Mouse (Mus musculus) spleen, postnatal 14 days (tissue): Measurements from ENCODE around the gene Acot7.

Source experiments
- DNase-seq, 2 experiments: peaks; one replicate each; pipeline ENCODE4 v3.0.0; 2021 to 2022; ENCODE audit warnings: low spot score in 2 of 2

Gene Acot7

DNA sequence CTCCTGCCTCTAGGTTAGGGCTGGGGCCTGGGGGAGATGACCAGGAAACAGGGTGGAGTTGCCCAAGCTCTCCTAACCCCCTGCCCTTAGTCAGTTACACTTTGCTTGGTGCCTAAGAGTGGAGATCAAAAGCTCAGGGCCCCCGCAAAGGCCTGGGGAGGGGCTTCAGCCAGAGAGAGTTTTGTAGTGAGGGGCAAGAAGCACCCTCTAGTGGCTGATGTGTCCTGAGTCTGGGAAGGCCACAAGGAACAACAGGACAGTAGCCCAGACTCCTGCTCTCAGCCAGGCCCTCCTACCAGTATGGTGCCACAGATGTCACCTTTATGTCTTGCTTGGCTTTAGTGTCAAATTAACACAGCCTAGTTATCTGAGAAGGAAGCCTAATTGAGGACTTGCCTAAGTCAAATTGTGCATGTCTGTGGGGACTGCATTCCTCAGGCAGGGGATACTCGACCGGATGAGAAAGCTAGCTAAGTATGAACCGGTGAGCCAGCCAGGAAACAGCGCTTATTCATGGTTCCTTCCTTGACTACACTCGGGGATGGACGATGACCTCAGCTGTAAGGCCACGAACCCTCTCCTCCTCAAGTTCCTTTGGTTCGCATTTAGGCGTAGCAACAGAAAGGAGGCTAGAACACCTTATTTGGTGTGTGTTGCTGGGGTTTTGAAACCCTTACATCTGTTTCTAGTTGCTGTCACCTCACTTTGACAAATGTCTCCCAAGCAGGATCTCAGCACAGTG lies 116.4 kb downstream of the Acot7 start:
- no peak for DNase-seq

DNA sequence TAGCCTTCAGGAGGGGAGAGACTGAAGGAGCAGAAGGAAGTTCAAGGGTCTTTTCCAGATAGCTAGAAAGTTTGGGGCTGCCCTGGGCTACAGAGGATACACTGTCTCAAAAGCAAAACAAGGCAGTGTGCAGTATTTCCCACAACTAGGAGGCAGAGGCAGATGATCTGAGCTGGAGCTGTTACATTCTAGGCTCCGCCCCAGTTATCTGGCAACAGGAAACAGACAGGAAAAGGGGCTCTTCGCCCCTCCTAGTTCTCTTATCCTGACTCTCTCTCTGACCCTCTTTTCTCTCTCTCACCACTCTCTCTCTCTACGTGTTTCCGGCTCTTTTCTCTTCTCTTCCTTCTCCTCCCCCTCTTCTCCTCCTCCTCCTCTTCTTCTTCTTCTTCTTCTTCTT lies 118.0 kb downstream of the Acot7 start:
- DNase-seq, result no peak

DNA sequence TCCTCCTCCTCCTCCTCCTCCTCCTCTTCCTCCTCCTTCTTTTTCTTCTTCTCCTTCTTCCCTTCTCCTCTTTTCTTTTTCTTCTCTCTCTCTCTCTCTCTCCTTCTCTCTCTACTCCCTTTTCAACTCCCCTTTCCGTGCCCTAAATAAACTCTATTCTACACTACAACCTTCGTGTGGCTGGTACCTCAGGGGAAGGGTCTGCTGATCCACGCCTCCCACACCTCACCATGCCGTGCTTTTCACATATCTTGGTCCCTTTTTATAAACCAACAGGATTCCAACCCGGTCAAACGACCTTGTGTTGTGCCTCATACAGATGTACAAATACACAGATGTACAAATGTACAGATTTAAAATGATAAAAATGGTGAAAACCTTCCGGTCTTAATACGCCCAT lies 118.4 kb downstream of the Acot7 start:
- no peak for DNase-seq

DNA sequence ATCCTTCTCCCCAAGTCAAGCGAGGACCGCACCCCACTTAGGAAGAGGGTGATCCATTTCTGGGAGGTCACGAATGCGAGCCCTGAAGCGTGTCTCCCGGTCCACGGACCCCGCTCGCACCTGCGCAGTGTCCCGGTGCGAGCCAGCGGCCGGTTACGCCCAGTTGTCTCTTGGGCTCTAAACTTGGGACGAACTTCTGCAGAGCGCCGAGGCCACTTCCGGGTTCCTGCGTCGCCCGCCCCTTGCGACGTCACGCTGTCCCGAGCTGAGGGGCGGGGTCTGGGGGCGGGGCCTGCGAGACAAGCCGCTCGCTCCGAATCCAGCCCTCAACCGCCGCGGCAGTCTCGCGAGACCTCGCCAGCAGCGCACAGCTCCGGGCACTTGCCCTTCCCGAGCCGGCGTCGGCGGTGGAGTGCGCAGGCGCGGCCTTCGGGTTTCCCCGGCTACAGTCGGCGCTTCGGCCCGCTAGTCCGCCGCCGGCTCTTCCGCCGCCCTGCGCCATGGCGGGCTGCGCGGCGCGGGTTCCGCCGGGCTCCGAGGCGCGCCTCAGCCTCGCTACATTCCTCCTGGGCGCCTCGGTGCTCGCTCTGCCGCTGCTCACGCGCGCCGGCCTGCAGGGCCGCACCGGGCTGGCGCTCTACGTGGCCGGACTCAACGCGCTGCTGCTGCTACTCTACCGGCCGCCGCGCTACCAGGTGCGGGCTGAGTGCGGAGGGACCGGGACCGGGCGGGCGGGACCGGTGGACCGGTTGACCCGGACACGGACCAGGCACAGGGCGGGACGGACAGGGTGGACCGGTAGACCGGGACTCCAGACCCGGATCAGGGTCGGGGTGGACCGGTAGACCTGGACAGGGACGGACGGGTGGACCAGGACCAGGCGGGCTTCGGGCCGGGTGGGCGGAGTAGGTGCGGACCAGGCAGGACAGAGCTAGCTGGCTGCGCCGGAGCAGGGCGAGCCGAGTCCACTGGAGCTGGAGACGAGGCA lies 119.2 kb downstream of the Acot7 start, which contains the start of gene Icmt:
Icmt (plus strand) TSS at position 354 of the 988 bp plus-strand sequence.
- DNase-seq, result peak; percentile 99 to 100

DNA sequence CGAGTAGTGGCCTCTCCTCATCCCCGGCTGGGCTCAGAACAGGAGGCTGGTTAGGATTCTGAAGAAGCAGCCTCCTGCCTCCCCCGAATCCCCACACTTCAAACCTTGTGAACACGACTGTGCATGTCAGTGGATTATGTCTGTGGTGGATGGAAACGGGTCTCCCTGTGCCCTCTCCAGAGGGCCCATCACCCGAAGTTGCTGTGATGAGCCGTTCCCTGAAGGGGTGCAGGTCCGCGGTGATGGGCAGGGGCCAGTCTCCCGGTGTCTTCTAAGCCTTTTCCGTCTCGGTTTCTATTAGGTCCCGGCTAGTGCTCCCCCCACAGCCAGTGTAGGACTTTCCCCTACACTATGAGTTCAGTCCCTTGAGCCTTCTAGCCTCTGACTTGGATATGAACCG lies 120.9 kb downstream of the Acot7 start:
- DNase-seq, result no peak

DNA sequence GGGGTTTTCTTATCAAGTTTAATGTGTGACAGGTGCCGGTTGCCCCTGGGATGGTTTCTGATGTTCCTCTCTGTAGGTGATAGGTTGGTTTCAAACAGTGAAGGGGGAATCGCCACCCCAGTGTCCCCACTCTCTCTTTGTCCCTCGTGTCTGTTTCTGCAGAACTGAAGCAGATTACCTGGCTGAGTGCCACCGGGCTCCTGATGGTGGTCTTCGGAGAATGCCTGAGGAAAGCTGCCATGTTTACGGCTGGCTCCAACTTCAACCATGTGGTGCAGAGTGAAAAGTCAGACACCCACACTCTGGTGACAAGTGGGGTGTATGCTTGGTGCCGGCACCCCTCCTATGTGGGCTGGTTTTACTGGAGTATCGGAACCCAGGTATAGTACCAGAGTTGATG lies 122.4 kb downstream of the Acot7 start:
- no peak for DNase-seq

DNA sequence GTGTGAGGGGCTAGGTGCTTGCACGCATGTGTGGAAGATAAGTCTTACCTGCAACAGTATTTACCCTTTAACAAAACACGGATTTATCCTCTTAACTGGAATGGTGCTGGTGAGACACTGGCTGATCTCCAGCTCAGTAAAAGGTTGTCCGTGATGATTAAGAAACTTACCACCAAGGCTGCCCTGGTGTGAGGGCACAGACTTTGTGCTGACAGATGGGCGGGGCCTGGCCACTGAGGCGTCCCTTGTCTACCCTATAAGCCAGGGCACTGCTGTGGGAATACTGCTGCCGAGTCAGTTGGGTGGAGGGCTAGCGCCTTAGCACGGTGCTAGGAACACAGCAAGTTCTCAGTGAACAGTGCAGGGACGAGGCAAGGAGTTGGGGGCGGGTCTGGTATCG lies 124.1 kb downstream of the Acot7 start:
- DNase-seq, result no peak

DNA sequence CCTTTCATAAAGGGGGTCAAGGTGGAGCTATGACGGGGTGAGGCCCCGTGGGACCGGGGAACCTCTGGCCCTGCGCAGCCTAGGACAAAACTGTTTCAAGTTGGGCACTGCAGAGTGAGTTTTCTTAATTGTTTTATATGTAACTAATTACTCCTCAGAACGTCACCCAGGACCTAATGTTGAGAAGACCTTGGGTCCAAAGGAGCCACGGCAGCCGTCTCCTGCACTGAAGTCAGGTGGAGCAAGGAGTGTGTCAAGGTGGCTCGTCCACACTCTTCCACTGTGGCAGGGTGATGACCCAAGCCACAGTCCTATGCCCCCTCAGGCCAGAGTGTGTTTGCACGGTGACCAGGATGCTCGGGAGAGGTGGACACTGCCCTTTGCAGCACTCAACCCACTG lies 125.2 kb downstream of the Acot7 start:
- DNase-seq, result no peak

DNA sequence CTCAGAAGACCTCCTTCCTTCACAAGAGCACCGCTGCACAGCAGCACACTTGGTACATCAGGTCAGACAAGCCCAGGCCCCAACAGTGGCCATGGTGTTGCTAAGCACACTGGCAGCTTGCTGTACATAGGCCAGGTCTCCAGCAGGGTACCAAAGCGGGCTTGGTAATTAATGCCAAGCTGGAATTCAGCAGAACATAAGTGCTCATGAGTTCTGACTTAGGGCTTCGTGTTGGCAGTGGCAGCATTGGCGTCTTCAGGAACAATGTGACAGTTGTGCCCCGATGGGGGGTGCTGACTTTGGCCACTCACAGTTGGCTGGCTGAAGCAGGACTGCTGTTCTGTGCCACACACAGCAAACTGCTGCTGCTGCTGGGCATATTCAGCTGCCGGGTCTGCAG lies 126.8 kb downstream of the Acot7 start:
- no peak for DNase-seq

DNA sequence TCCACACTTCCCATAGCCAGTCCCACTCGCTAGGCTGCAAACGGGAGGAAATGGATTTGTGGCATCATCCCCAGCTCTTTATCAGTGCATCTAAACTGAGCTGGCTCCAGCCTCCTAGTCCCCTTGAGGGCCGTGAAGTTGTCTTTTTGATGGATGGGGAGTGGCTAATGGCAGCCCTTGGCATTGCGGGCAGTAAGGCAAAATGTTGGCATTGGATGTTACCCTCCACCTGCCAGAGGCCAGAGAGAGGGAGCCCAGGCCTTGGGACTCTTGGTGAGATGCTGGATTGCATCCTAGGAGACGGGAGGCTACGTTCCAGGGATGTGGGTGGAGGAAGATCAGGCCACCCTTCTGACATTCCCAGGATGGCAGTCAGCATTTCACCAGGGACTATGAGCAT lies 128.1 kb downstream of the Acot7 start:
- no peak for DNase-seq

DNA sequence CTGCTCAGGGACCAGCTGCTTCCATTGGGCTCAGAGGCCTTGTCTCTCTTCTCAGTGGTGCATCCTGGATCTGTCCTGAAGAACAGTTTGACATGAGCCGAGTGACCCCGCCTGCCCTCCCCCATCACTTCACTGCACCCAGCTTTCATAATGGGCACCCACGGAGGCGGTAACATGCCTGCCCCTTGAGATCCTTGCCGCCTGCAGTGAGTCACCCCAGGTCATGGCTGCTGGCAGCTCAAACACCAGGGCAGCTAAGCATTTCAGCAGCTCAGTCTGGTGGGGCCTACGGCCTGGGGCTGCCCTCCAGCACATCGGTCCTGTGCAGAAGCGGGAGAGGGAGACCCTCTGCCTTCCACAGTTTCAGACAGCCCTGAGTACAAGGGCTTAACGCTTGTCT lies 129.6 kb downstream of the Acot7 start:
- DNase-seq, result no peak

DNA sequence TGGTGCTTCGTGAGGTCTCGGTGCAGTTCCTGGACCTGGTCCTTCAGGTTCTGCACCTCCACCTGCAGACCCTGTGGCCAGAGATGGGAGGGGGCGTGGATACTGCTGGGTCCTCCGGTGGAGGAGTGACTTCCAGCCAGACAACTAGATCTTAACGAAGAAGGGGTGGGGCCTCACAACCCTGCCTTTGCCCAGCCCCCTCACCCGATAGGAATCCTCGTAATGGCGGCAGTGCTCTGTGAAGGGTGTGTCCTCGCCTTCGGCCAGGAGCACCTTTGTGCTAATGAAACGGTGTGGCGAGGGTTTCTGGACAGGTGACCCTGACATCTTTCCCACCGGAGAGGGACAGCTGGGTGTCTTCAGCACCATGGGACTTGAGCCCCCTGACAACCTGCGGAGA lies 134.3 kb downstream of the Acot7 start:
- DNase-seq, result no peak

DNA sequence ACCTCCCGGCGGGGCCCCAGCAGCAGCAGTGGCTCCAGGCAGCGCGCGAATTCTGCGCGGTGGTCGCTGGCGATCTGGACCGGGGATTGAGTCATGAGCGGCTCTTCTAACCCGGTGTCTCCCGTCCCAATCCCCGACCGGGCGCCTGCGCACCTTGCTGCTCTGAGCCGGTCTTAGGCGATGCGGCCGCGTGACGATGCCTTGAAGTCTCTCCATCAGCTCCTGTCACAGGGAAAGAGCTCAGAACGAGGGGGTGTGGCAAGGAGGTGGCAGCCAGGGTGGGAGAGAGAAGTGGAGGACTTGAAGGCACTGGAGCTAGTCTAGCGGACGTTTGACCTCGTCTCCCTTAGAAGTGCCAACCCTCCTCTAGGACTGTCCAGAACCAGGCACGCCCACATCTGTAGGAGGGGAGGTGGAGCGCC lies 135.3 kb downstream of the Acot7 start:
- no peak for DNase-seq

DNA sequence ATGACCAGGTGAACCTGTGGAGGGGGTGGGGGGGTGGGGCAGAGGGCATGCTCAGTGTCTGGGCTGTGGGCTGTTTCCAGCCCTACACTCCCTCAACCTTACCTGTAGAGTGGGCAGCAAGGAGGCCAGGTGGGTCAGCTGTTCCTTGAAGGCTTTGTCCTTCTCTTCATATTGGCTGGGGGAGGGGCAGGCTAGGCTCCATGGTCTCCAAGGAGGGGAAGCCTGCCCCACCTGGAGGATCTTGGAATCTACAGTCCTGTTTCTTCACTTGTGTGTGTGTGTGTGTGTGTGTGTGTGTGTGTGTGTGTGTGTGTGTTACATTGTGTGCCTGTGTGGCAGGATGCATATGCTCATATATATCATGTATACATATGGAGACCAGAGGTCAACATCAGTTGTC lies 136.0 kb downstream of the Acot7 start:
- no peak for DNase-seq

DNA sequence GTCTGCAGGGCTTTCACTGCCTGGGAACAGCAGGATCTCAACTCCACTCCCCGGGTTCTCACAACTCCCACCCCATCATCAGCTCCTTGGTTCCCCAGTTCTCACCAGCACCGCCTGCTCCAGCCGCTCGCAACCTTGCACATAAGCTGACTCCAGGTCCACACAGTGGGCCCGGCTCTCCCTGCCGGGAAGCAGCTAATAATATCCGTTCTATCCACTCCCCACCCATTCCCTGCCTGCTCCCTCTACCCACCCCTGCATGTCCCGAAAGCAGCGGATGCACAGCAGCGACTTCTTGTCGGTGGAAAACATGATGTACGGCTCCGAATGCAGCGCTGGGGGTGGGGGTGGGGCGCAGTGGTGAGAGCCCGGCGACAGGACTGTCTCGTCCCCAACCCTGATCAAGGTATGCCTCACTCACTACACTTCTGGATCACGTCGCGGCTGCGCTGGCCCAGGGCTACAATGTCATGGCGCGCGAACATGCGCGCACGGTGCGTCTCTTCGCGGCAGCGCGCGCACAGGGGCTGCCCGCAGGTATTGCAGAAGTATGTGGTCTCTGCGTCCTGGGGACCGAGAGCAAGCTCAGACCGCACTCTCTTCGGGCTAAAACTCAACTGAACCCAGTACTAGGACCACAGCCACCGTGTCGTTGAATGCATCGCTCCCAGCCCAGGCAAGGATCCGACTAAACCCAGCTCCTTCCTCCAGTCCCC lies 137.7 kb downstream of the Acot7 start:
- DNase-seq, result no peak

DNA sequence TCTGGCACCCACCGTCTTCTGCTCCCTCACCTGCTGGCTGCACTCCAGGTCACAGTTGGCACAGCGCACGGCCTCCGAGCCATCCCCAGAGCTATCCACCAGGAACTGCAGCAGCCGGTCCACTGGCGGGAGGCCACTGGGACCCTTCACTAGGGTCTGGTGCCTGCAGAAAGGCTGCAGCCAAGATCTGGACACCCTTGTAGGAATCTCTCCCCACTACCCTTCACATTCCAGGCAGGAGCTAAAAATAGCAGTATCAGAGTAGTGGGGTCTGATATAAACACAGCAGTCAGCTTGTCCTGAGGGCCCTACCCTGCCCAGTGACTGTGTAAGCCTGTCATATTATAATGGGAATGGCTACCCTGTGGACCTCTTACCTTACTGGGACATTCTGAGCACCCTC lies 139.7 kb downstream of the Acot7 start:
- DNase-seq, result no peak

DNA sequence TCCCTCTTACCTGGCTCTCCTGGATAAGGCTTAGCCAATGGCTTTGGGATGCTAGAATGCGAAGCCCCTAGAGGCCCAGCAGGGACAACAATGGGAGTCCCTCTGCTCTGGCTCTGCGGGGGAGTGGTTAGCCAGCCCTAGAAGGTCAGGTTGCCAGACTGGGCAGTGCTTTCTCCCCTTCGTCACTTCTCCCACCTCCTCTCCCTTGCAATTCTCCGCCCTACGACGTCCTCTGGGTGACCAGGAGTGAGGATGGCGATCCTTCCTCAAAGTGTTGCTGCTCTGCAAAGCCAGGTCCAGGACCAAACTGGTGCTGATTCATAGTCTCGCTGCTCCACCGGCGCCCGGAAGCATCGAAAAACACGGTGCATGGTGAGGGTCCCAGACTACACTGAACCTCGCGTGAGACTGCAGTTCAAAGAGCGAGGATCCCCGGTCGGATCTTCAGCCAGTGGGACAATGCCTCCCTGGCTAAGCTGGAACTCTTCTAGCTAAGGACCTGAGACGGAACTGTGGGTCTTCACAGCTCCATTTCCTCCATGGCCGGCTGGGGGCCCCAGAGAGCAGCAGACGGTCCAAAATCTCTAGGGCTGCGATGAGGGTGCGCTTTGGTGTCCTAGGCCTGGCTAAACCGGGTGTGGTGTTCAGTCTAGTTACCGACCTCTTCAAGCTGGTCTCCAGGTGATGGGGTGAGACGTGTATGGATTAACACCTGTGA lies 140.7 kb downstream of the Acot7 start, which contains the start of gene Rnf207:
Rnf207 (minus strand) TSS at position 477 of the 718 bp plus-strand sequence.
- peak in 1 of 2 experiments; percentile 36 for DNase-seq
